Mouse (Mus musculus) testis, adult 2 months (tissue): Measurements from ENCODE around the gene Pafah2. TPM values are rescaled to one million over a fixed set of nuclear protein-coding genes. Genes with fewer than 3 reads are reported as not detected.

Experiments
- H3K27ac ChIP-seq: fragments of 200-500 bp; 2 replicates; pipeline ENCODE4 v1.5.1; 2012; ENCODE audit warnings: low read depth, low read length; ENCODE audit not compliant: control insufficient read depth, insufficient read depth
- H3K27me3 ChIP-seq: fragments of 200-500 bp; 2 replicates; pipeline ENCODE4 v1.6.1; 2012; ENCODE audit warnings: mild to moderate bottlenecking, low read length, moderate library complexity; ENCODE audit not compliant: control insufficient read depth, insufficient read depth
- H3K36me3 ChIP-seq: fragments of 200-500 bp; 2 replicates; pipeline ENCODE4 v1.6.1; 2012; ENCODE audit warnings: mild to moderate bottlenecking, low read length; ENCODE audit not compliant: control insufficient read depth, insufficient read depth
- H3K4me1 ChIP-seq: fragments of 200-500 bp; 2 replicates; pipeline ENCODE4 v1.6.1; 2012; ENCODE audit warnings: low read length; ENCODE audit not compliant: control insufficient read depth, insufficient read depth
- H3K4me3 ChIP-seq: fragments of 200-500 bp; 2 replicates; pipeline ENCODE4 v1.5.1; 2012; ENCODE audit warnings: low read depth, mild to moderate bottlenecking, low read length, moderate library complexity, mixed read lengths; ENCODE audit not compliant: control insufficient read depth
- CTCF ChIP-seq: fragments of 200-500 bp; IDR thresholded peaks from 2 replicates; pipeline ENCODE4 v1.5.1; 2012; ENCODE audit warnings: low read depth, mild to moderate bottlenecking, inconsistent platforms, low read length, moderate library complexity; ENCODE audit not compliant: control insufficient read depth, insufficient read depth, insufficient replicate concordance
- POLR2A ChIP-seq: fragments of 200-500 bp; IDR thresholded peaks from 2 replicates; pipeline ENCODE4 v1.6.1; 2012; ENCODE audit warnings: low read depth, mild to moderate bottlenecking, inconsistent platforms, low read length, moderate library complexity; ENCODE audit not compliant: control insufficient read depth
- polyA plus RNA-seq: library from polyadenylated mRNA; depleted of rRNA; stranded (reverse); fragments of >200 nt; gene quantifications from 2 replicates; pipeline ENCODE4 v1.2.3, GENCODE M21; 2012

Pafah2 gene
- polyA plus RNA-seq, 1 experiment, result 37.2 TPM

GRCm38 (mm10) chr4:134455310-134455709, 59.2 kb downstream of the Pafah2 start:
- Histone ChIP-seq H3K27ac (no peak overlapping the region), H3K4me1 (peaks cover 13% of the 10 kb centered on the region), H3K4me3 (no peak overlapping the region), H3K36me3 (no peaks in the 10 kb centered on the region), H3K27me3 (no peaks in the 10 kb centered on the region; the same call in 1 of the 2 replicates)
- TF ChIP-seq CTCF (no peak), POLR2A (no peak)

DNA sequence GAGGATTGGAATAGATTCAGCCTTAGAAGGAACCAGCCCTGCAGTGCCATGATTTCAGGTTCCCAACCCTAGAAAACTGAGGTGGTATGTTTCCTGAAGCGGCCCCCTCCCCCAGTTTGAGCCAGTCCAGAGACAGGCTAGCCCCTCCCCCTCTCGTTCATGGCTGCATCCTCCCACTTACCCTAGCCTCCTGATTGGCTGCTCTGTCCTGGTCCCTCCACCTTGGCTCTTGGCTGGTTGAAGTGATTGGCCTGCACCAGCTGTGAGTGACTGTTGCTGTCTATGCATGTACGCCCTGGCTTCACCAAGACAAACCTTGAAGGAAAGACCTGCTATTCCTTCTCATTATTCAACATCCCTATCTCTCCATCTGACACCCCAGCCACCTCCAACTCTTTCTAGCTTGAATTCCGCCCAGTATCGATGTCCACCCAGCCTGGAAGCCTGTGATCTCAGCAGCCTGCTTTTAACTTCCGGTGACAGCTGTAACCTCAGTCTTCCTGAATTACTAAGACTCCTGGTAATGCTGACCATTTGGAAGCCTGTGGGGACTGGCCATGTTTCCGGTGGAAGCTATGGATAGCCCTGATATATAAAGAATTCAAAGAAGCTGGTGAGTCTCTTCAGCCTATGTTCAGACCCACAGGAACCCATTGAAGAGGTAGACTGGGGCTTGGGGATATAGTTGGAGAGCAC, 61.2 kb downstream of the Pafah2 start:
- TF ChIP-seq POLR2A (no peak), CTCF (no peak)
- Histone ChIP-seq H3K36me3 (no peaks in the 10 kb centered on the region), H3K4me3 (no peak overlapping the region), H3K27me3 (no peaks in the 10 kb centered on the region; the same call in 1 of the 2 replicates), H3K4me1 (peaks cover 2% of the 10 kb centered on the region; the same call in 1 of the 2 replicates), H3K27ac (no peak overlapping the region)

DNA sequence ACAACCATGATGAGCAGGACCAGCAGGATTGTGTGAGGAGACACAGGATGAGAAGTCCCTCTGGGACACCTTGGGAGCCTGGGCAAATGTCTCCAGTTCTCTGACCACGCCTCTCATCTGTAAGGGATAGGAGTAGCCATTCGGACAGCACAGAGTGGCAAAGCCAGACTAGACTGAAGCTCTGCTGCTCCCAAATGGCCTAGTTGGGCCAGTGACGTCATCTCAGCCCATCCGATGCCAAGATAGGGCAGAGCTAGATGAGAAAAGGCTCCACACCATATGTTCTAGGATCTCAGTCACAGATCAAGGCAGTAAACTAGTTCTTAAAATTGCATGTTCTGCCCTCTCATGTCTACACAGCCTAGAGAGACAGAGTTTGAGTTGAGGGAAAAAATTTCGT, 62.7 kb downstream of the Pafah2 start:
- H3K4me3 ChIP-seq, result no peak overlapping the region
- H3K4me1 ChIP-seq, result no peaks in the 10 kb centered on the region
- no peak for TF ChIP-seq POLR2A
- TF ChIP-seq CTCF, result no peak
- no peak overlapping the region for H3K27ac ChIP-seq
- H3K36me3 ChIP-seq, result no peaks in the 10 kb centered on the region
- H3K27me3 ChIP-seq, result no peaks in the 10 kb centered on the region

GRCm38 (mm10) chr4:134460277-134460676, 64.2 kb downstream of the Pafah2 start:
- no peaks in the 10 kb centered on the region for H3K4me1 ChIP-seq
- no peak overlapping the region for H3K4me3 ChIP-seq
- no peaks in the 10 kb centered on the region for H3K27me3 ChIP-seq
- H3K27ac ChIP-seq, result no peak overlapping the region
- TF ChIP-seq POLR2A (no peak), CTCF (no peak)
- no peaks in the 10 kb centered on the region for H3K36me3 ChIP-seq

DNA sequence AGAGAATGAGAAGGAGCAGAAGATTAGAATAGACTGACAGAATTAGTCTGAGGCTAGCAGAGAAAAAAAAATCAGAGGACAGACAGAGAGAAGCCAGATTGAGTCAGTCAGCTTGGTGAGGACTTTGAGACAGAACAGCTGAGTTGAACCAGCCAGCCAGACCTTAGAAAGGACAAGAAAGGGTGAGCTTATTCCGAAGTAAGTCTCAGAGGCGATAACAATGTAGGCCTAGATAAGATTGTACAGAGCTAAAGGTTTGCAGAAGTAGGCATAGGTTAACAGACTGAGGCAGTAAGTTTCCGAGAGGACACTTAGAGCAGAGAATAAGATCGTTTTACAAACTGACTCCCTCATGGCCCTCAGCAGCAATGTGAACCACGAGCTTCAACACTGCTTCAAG, 65.1 kb downstream of the Pafah2 start:
- no peaks in the 10 kb centered on the region for H3K36me3 ChIP-seq
- H3K4me3 ChIP-seq, result no peak overlapping the region
- H3K4me1 ChIP-seq, result no peaks in the 10 kb centered on the region
- H3K27ac ChIP-seq, result no peak overlapping the region
- TF ChIP-seq POLR2A, result no peak
- no peak for TF ChIP-seq CTCF
- H3K27me3 ChIP-seq, result no peaks in the 10 kb centered on the region

- no peaks in the 10 kb centered on the region for H3K27me3 ChIP-seq
- TF ChIP-seq POLR2A, result no peak
- TF ChIP-seq CTCF, result no peak
These were observed 69.7 kb downstream of the Pafah2 start for GRCm38 (mm10) chr4:134465789-134466188.

GRCm38 (mm10) chr4:134466381-134467262, 70.5 kb downstream of the Pafah2 start:
- peaks cover 8% of the 10 kb centered on the region for H3K4me1 ChIP-seq
- no peak overlapping the region for H3K27ac ChIP-seq
- H3K36me3 ChIP-seq, result peaks cover 2% of the 10 kb centered on the region
- H3K4me3 ChIP-seq, result no peak overlapping the region
- H3K27me3 ChIP-seq, result no peaks in the 10 kb centered on the region
- no peak for TF ChIP-seq POLR2A
- TF ChIP-seq CTCF, result no peak

More at GRCm38 (mm10) chr4:134465789-134466188, 69.7 kb downstream of the Pafah2 start:
- no peaks in the 10 kb centered on the region; the same call in 1 of the 2 replicates for H3K36me3 ChIP-seq
- no peak overlapping the region for H3K27ac ChIP-seq
- no peak overlapping the region for H3K4me3 ChIP-seq
- peaks cover 8% of the 10 kb centered on the region for H3K4me1 ChIP-seq
